Mouse (Mus musculus): ENCODE results near the gene Ppp1r14a. TPM values are rescaled to one million over a fixed set of nuclear protein-coding genes. Genes with fewer than 3 reads are reported as not detected.

The Ppp1r14a gene
- polyA plus RNA-seq, 1 experiment from 2014 or later = 72.1 TPM

DNA sequence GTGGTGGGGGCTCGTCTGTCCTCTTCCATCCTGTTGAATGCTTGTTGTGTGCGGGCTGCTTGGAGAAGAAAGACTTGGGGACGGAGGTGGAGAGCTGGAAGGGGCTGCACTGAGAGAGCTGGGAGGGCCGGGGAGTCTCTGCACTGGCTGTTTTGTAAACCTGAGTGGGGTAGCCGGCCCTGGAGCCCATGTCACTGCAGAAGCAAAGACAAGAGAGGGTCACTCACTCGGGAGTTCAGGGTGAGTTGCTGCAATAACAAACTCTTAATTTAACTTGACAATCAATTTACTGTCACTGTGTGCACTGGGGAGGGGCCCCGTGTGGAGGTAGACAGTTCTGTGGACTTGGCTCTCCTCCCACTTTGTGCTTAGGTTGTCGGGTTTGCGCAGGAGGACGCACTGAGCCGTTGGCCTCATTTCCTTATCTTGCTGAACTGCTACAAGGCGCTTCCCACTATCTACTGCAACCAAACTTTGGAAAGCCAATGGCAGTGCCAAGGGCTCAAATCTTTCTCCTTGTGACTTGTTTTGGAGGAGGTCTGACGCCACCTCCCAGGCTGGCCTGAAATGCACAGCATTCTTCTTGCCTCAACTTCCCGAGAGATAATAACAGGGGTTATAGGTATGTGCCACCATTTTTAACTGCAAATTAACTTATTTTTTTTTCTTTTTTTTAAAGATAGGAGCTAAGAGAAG is 50.0 kb downstream of the Ppp1r14a start:
- Histone ChIP-seq H3K9ac (no peak overlapping the region), H3K4me3 (no peak overlapping the region), H3K9me3 (no peaks in the 10 kb centered on the region), H3K4me1 (no peaks in the 10 kb centered on the region; the same call in 1 of the 2 replicates), H3K27me3 (replicated peaks) (no peaks in the 10 kb centered on the region), H3K36me3 (peaks cover 6% of the 10 kb centered on the region), H3K27ac (no peak overlapping the region), H3K4me2 (replicated peaks) (no peak overlapping the region)
- ATAC-seq (ENCODE audit: low FRiP score, low read depth) = no peak
- WGBS = 81% methylated on average over 14 of the region's 14 CpGs

DNA sequence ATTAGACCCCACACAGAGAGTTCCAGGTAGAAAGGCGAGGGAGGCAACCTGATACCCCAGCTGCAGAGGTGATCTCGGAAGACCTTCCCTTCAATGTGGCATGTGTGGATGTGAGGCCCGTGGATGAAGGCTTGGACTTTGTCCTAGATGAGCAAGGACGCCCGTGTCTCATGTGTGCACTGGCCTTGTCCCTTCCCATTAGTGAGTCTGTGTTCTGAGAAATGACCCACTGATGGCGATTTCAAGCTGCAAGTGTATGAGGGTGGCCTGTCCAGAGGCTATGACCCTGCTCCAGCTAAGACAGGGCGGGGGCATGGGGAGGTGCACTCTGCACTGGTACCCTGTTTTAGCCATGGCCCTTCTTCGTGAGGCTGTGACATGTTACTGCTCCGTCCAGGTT is 51.1 kb downstream of the Ppp1r14a start:
- no peaks in the 10 kb centered on the region for H3K9me3 ChIP-seq
- no peak overlapping the region for H3K4me2 ChIP-seq (replicated peaks)
- WGBS = 91% methylated on average over 9 of the region's 9 CpGs

DNA sequence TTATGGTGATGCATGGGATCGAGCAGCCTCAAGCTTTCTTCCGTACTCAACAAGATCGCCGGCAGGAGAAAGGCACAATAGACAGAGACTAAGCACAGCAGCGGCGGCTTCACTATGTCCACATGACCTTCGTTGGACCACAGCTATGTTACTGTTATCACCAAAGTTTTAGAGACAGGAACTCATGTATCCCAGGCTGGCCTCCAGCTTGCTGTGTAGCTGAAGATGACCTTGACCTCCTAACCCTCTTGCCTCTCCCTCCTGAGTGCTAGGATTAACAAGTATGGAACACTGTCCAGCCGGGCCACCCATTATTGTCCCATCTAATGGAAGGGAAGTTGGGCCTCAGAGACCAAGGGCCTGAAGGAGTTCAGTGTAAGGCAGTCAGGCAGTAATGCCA is 51.7 kb downstream of the Ppp1r14a start:
- Histone ChIP-seq H3K9ac (no peak overlapping the region), H3K4me3 (no peak overlapping the region), H3K27ac (no peak overlapping the region), H3K27me3 (replicated peaks) (no peaks in the 10 kb centered on the region), H3K4me1 (no peaks in the 10 kb centered on the region; the same call in 1 of the 2 replicates), H3K36me3 (peaks cover 6% of the 10 kb centered on the region), H3K9me3 (no peaks in the 10 kb centered on the region), H3K4me2 (replicated peaks) (no peak overlapping the region)
- WGBS = 93% methylated on average over 8 of the region's 8 CpGs
- ATAC-seq (ENCODE audit: low FRiP score, low read depth) = no peak

More for the DNA sequence above, 51.1 kb downstream of the Ppp1r14a start:
- Histone ChIP-seq H3K27ac (no peak overlapping the region), H3K9ac (no peak overlapping the region), H3K4me1 (no peaks in the 10 kb centered on the region; the same call in 1 of the 2 replicates), H3K36me3 (peaks cover 6% of the 10 kb centered on the region), H3K4me3 (no peak overlapping the region), H3K27me3 (replicated peaks) (no peaks in the 10 kb centered on the region)
- no peak for ATAC-seq (ENCODE audit: low FRiP score, low read depth)

DNA sequence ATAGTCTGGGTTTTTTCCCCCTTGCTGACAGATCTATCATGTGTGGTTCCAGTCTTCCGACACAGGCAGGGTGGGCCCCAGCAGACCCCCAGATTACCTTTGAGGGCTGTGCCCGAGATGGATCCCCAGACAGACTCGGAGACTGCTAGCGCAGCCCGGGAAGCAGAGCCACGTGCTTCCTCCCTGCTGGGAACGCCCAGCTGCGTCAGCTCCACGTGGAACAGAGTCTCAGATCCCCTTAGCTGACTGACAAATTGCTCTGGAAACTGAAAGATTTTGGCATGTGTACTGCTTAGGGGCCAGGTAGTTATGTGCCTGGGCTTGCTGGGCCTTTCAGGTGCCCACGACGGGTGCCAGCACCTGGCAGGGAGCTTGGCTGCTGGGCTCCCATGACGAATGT is 52.6 kb downstream of the Ppp1r14a start:
- no peak overlapping the region for H3K27ac ChIP-seq
- 65% methylated on average over 12 of the region's 12 CpGs for WGBS
- H3K9me3 ChIP-seq = no peaks in the 10 kb centered on the region
- H3K4me1 ChIP-seq = no peaks in the 10 kb centered on the region; the same call in 1 of the 2 replicates
- H3K4me3 ChIP-seq = no peak overlapping the region
- H3K36me3 ChIP-seq = peaks cover 6% of the 10 kb centered on the region
- ATAC-seq (ENCODE audit: low FRiP score, low read depth) = no peak
- no peak overlapping the region for H3K4me2 ChIP-seq (replicated peaks)
- H3K9ac ChIP-seq = no peak overlapping the region
- H3K27me3 ChIP-seq (replicated peaks) = no peaks in the 10 kb centered on the region

DNA sequence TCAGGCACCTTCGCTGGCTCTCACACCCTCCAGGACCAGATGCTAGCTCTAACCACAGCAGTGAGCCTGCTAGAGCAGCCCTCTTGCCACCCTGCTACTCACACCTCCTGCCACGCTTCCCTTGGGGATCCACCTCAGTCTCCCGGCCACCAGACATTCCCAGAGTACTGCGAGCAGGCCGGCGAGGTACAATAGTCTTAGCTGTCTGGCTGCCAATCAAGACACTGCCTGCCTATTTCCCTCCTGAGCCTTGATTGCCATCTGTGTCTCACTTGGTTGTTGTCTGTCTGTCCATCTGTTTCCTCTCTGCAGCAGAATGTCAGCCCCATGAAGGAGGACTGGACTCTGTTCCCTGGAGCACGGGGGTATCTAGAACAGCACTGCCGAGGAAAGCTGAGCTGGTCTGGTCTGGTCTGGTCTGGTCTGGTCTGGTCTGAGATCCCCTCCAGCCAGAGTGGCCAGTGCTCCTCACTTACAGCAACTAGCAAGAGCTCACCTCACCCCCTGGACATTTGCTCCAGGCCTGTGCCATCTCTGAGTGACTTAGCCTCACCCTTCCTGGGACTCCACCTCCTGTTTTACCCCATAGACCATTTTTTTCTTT is 53.5 kb downstream of the Ppp1r14a start:
- Histone ChIP-seq H3K4me1 (no peaks in the 10 kb centered on the region; the same call in 1 of the 2 replicates), H3K4me3 (no peak overlapping the region), H3K27me3 (replicated peaks) (no peaks in the 10 kb centered on the region), H3K9ac (no peak overlapping the region), H3K27ac (no peak overlapping the region), H3K9me3 (no peaks in the 10 kb centered on the region), H3K36me3 (peaks cover 10% of the 10 kb centered on the region), H3K4me2 (replicated peaks) (no peak overlapping the region)
- no peak for ATAC-seq (ENCODE audit: low FRiP score, low read depth)
- 61% methylated on average over 8 of the region's 8 CpGs for WGBS

Other genes with a start within 250 kb of the Ppp1r14a start
- gene Ryr1, start 164.1 kb upstream of the Ppp1r14a start, polyA plus RNA-seq (2016; fragmentation: Nextera tagmentation; extraction: Ambion mirVana) = 4.4 and 5.0 TPM in 2 replicates
- gene Rasgrp4, start 154.5 kb upstream of the Ppp1r14a start, polyA plus RNA-seq (2016; fragmentation: Nextera tagmentation; extraction: Ambion mirVana) = 0.61 and 0.77 TPM in 2 replicates
- 30.8 and 33.7 TPM in 2 replicates for gene Fam98c, start 133.1 kb upstream of the Ppp1r14a start, polyA plus RNA-seq (2016; fragmentation: Nextera tagmentation; extraction: Ambion mirVana)
- 0.86 and 0.95 TPM in 2 replicates for gene Ggn, start 119.1 kb upstream of the Ppp1r14a start, polyA plus RNA-seq (2016; fragmentation: Nextera tagmentation; extraction: Ambion mirVana)
- 8.3 and 9.0 TPM in 2 replicates for gene Spred3, start 118.9 kb upstream of the Ppp1r14a start, polyA plus RNA-seq (2016; fragmentation: Nextera tagmentation; extraction: Ambion mirVana)
- 326 and 327 TPM in 2 replicates for gene Psmd8, start 108.6 kb upstream of the Ppp1r14a start, polyA plus RNA-seq (2016; fragmentation: Nextera tagmentation; extraction: Ambion mirVana)
- 1.1 and 1.8 TPM in 2 replicates for gene Catsperg1, start 75.3 kb upstream of the Ppp1r14a start, polyA plus RNA-seq (2016; fragmentation: Nextera tagmentation; extraction: Ambion mirVana)
- gene Kcnk6, start 56.8 kb upstream of the Ppp1r14a start, polyA plus RNA-seq (2016; fragmentation: Nextera tagmentation; extraction: Ambion mirVana) = 0.39 and 0.66 TPM in 2 replicates
- gene Yif1b, start 51.0 kb upstream of the Ppp1r14a start, polyA plus RNA-seq (2016; fragmentation: Nextera tagmentation; extraction: Ambion mirVana) = 80.2 and 82.0 TPM in 2 replicates
- gene 2200002D01Rik, start 40.8 kb upstream of the Ppp1r14a start, polyA plus RNA-seq (2016; fragmentation: Nextera tagmentation; extraction: Ambion mirVana) = 1.6 and 1.7 TPM in 2 replicates
- gene Spint2, start 7.4 kb upstream of the Ppp1r14a start, polyA plus RNA-seq (2016; fragmentation: Nextera tagmentation; extraction: Ambion mirVana) = 23.5 and 23.9 TPM in 2 replicates
- 105 and 118 TPM in 2 replicates for gene Dpf1, start 14.6 kb downstream of the Ppp1r14a start, polyA plus RNA-seq (2016; fragmentation: Nextera tagmentation; extraction: Ambion mirVana)
- gene Sipa1l3, start 229.3 kb downstream of the Ppp1r14a start, polyA plus RNA-seq (2016; fragmentation: Nextera tagmentation; extraction: Ambion mirVana) = 10.8 and 11.8 TPM in 2 replicates

All from neural tube, embryonic 12.5 days (tissue).